8 mouse cellular contexts compared by ENCODE assay signal in genomic region chr14:61686101-61686691, GRCm38 (mm10).
DNase-seq lines count a peak whose midpoint lies in the region; ATAC-seq and TF ChIP-seq lines count a peak whose summit lies in the region.

No protein-coding gene starts in this region.

- peaks cover 65% of the 10 kb centered on the region for H3K4me1 ChIP-seq in embryonic facial prominence, embryonic 10.5 days
- H3K4me1 ChIP-seq in hindbrain, embryonic 12.5 days = peaks cover 27% of the 10 kb centered on the region
- peaks cover 12 to 18% of the 10 kb centered on the region in 2 experiments for H3K4me1 ChIP-seq in liver, embryonic 14.5 days (replicated peaks; ENCODE audit: control insufficient read depth in 2 of 2, insufficient read depth in 2 of 2, low read length in 1 of 2)
- H3K4me1 ChIP-seq in small intestine, adult 2 months (ENCODE audit: control insufficient read depth, insufficient read depth, insufficient read length, low read length) = peaks cover 18% of the 10 kb centered on the region

- H3K9me3 ChIP-seq in embryonic facial prominence, embryonic 10.5 days = no peaks in the 10 kb centered on the region
- no peaks in the 10 kb centered on the region for H3K9me3 ChIP-seq in hindbrain, embryonic 12.5 days (replicated peaks)
- H3K9me3 ChIP-seq in liver, embryonic 14.5 days (ENCODE audit: control insufficient read depth, low read length) = no peaks in the 10 kb centered on the region

- H3K9ac ChIP-seq in hindbrain, embryonic 12.5 days = no peak overlapping the region; the same call in 1 of the 2 replicates
- H3K9ac ChIP-seq in liver, embryonic 14.5 days (replicated peaks) = no peak overlapping the region

- H3K36me3 ChIP-seq in embryonic facial prominence, embryonic 10.5 days (replicated peaks) = no peaks in the 10 kb centered on the region
- no peaks in the 10 kb centered on the region for H3K36me3 ChIP-seq in hindbrain, embryonic 12.5 days
- H3K36me3 ChIP-seq in liver, embryonic 14.5 days (replicated peaks; ENCODE audit: control insufficient read depth, insufficient read depth, low read depth) = no peaks in the 10 kb centered on the region
- no peaks in the 10 kb centered on the region for H3K36me3 ChIP-seq in small intestine, adult 2 months (ENCODE audit: control insufficient read depth, insufficient read depth, low read length)

- TF ChIP-seq EP300 in liver, embryonic 14.5 days (IDR thresholded peaks at IDR 0.05; ENCODE audit: low read depth) = no peak

- H3K4me2 ChIP-seq in hindbrain, embryonic 12.5 days (replicated peaks) = peak overlapping the region; percentile 51
- peak overlapping the region; percentile 59 for H3K4me2 ChIP-seq in liver, embryonic 14.5 days (ENCODE audit: low read depth)

- TF ChIP-seq POLR2A in small intestine, adult 2 months (IDR thresholded peaks at IDR 0.05; ENCODE audit: low read depth, low read length) = no peak

- no peak for ATAC-seq in hindbrain, embryonic 12.5 days (ENCODE audit: low FRiP score)
- no peak for ATAC-seq in liver, embryonic 14.5 days (ENCODE audit: insufficient read depth)

- under 1% methylated on average over 35 of the region's 35 CpGs for WGBS in embryonic facial prominence, embryonic 10.5 days
- under 1% methylated on average over 30 of the region's 35 CpGs for WGBS in hindbrain, embryonic 12.5 days
- 1% methylated on average over 31 of the region's 35 CpGs for WGBS in liver, embryonic 14.5 days (ENCODE audit: insufficient replicate concordance)
- WGBS in small intestine, adult 2 months = 9% methylated on average over 32 of the region's 35 CpGs

- TF ChIP-seq CTCF in liver, embryonic 14.5 days (IDR thresholded peaks at IDR 0.05; ENCODE audit: low read depth) = no peak
- TF ChIP-seq CTCF in small intestine, adult 2 months (IDR thresholded peaks at IDR 0.05; ENCODE audit: extremely low read depth, insufficient read length, insufficient replicate concordance, low read depth, low read length) = no peak

- H3K27ac ChIP-seq in embryonic facial prominence, embryonic 10.5 days (replicated peaks) = no peak overlapping the region
- no peak overlapping the region for H3K27ac ChIP-seq in hindbrain, embryonic 12.5 days
- no peak overlapping the region for H3K27ac ChIP-seq in liver, embryonic 14.5 days
- no peak overlapping the region for H3K27ac ChIP-seq in small intestine, adult 2 months (ENCODE audit: insufficient read depth, low read depth, low read length)

- DNase-seq in kidney, adult 18-20 months = peak; percentile 31
- DNase-seq in kidney, adult 8-10 months = no peak
- peak; percentile 75 for DNase-seq in embryonic facial prominence, embryonic 10.5 days (ENCODE audit: low spot score)
- DNase-seq in liver, embryonic 14.5 days (ENCODE audit: low read depth in 3 of 3, low spot score in 3 of 3) = no peak
- no peak for DNase-seq in adipocyte (ENCODE audit: low spot score)
- DNase-seq in layer of hippocampus, adult 8-10 months (ENCODE audit: low spot score in 2 of 2) = no peak

- H3K27me3 ChIP-seq in embryonic facial prominence, embryonic 10.5 days (replicated peaks; ENCODE audit: low read depth, poor library complexity, severe bottlenecking) = peaks cover 87% of the 10 kb centered on the region
- peaks cover 70% of the 10 kb centered on the region for H3K27me3 ChIP-seq in hindbrain, embryonic 12.5 days
- peaks cover 73% of the 10 kb centered on the region for H3K27me3 ChIP-seq in liver, embryonic 14.5 days (ENCODE audit: control insufficient read depth, insufficient read depth, low read length)
- H3K27me3 ChIP-seq in small intestine, adult 2 months (ENCODE audit: control insufficient read depth, insufficient read depth, low read length) = peaks cover 42% of the 10 kb centered on the region

- H3K4me3 ChIP-seq in embryonic facial prominence, embryonic 10.5 days = peak overlapping the region; percentile 53
- peak overlapping the region; percentile 30 for H3K4me3 ChIP-seq in hindbrain, embryonic 12.5 days
- H3K4me3 ChIP-seq in liver, embryonic 14.5 days (ENCODE audit: insufficient read depth in 1 of 2, low read depth in 2 of 2, low read length in 2 of 2) = peak overlapping the region in 1 of 2 experiments; percentile 38; a peak in 2 of 4 replicates
- H3K4me3 ChIP-seq in small intestine, adult 2 months (ENCODE audit: low read depth, low read length) = peak overlapping the region; percentile 65

Comparison
In these comparisons a context has a peak if more than half of its experiments do, and no peak if none do; other contexts are left out.
1. DNase-seq: peak in kidney, adult 18-20 months (single experiment) and embryonic facial prominence, embryonic 10.5 days (single experiment); none in kidney, adult 8-10 months (0 of 2), liver, embryonic 14.5 days (0 of 3), adipocyte (single experiment) and layer of hippocampus, adult 8-10 months (0 of 2).